Mouse (Mus musculus): ENCODE results near the gene Cytl1. TPM values are rescaled to one million over a fixed set of nuclear protein-coding genes. Genes with fewer than 3 reads are reported as not detected.
A peak's percentile ranks its signal among the peaks of the same experiment; 100 is the strongest.

Gene Cytl1
- total and polyA plus RNA-seq, 2 experiments from 2014 or later, result 1.1 TPM; not detected in 1

DNA sequence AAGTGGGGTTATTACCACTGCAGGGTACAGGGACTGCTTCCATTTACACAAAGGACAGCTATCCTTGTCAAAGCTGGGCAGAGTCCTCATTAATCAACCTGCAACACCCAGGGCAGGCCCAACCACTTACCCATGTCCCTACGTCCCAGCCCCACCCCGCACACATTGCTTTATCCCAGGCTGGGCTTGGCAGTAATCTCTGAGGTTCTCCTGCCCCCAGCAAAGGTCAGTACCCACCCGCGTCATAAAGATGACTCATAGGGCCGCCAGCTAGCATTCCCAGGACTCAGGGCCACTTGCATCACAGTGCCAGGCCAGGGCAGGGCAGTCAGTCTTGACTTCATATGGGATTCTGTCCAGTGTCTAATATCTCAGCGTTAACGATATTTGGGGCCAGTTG, 18.0 kb downstream of the Cytl1 start:
- no peaks in the 10 kb centered on the region for H3K27me3 ChIP-seq (ENCODE audit: insufficient read depth, low read length)
- no peak for TF ChIP-seq CTCF (IDR thresholded peaks at IDR 0.05)
- H3K9me3 ChIP-seq (ENCODE audit: low read length), result no peaks in the 10 kb centered on the region
- H3K4me1 ChIP-seq (ENCODE audit: insufficient read depth, low read length), result no peaks in the 10 kb centered on the region
- no peak overlapping the region for H3K9ac ChIP-seq (replicated peaks; ENCODE audit: low read length, poor library complexity, severe bottlenecking)
- no peak overlapping the region for H3K4me3 ChIP-seq (ENCODE audit: low read depth, low read length)
- H3K27ac ChIP-seq (ENCODE audit: low read depth, low read length), result no peak overlapping the region
- no peaks in the 10 kb centered on the region for H3K36me3 ChIP-seq (ENCODE audit: insufficient read depth, low read length)
- ATAC-seq (ENCODE audit: low FRiP score) (no peak), DNase-seq (ENCODE audit: low spot score) (no peak)
- no peak overlapping the region for H3K4me2 ChIP-seq (ENCODE audit: low read depth, low read length, poor library complexity, severe bottlenecking)
- WGBS, result 86% methylated on average over 7 of the region's 7 CpGs

- Histone ChIP-seq H3K27me3 (ENCODE audit: insufficient read depth, low read length) (0 out of 2 replicates have a peak, but pooled peaks cover 3% of the 10 kb centered on the region), H3K4me2 (ENCODE audit: low read depth, low read length, poor library complexity, severe bottlenecking) (no peak overlapping the region), H3K9ac (replicated peaks; ENCODE audit: low read length, poor library complexity, severe bottlenecking) (no peak overlapping the region), H3K4me1 (ENCODE audit: insufficient read depth, low read length) (no peaks in the 10 kb centered on the region), H3K4me3 (ENCODE audit: low read depth, low read length) (no peak overlapping the region), H3K36me3 (ENCODE audit: insufficient read depth, low read length) (no peaks in the 10 kb centered on the region), H3K9me3 (ENCODE audit: low read length) (no peaks in the 10 kb centered on the region), H3K27ac (ENCODE audit: low read depth, low read length) (no peak overlapping the region)
- ATAC-seq (ENCODE audit: low FRiP score), result no peak
- DNase-seq (ENCODE audit: low spot score), result no peak
- TF ChIP-seq CTCF (IDR thresholded peaks at IDR 0.05), result no peak
- WGBS, result 93% methylated on average over 3 of the region's 3 CpGs
These were observed 26.7 kb downstream of the Cytl1 start for GRCm38 (mm10) chr5:37762046-37762445.

- H3K4me1 ChIP-seq (ENCODE audit: insufficient read depth, low read length), result no peaks in the 10 kb centered on the region
- H3K27me3 ChIP-seq (ENCODE audit: insufficient read depth, low read length), result 0 out of 2 replicates have a peak, but pooled peaks cover 6% of the 10 kb centered on the region
- TF ChIP-seq CTCF (IDR thresholded peaks at IDR 0.05), result no peak
- no peak overlapping the region for H3K4me2 ChIP-seq (ENCODE audit: low read depth, low read length, poor library complexity, severe bottlenecking)
- 35% methylated on average over 8 of the region's 8 CpGs for WGBS
- no peak overlapping the region for H3K4me3 ChIP-seq (ENCODE audit: low read depth, low read length)
- H3K9me3 ChIP-seq (ENCODE audit: low read length), result no peaks in the 10 kb centered on the region
- ATAC-seq (ENCODE audit: low FRiP score), result no peak
- no peak overlapping the region for H3K27ac ChIP-seq (ENCODE audit: low read depth, low read length)
- H3K36me3 ChIP-seq (ENCODE audit: insufficient read depth, low read length), result no peaks in the 10 kb centered on the region
- no peak overlapping the region for H3K9ac ChIP-seq (replicated peaks; ENCODE audit: low read length, poor library complexity, severe bottlenecking)
- no peak for DNase-seq (ENCODE audit: low spot score)
These were observed 30.5 kb downstream of the Cytl1 start for GRCm38 (mm10) chr5:37765851-37766250.

- ATAC-seq (ENCODE audit: low FRiP score), result no peak
- H3K4me3 ChIP-seq (ENCODE audit: low read depth, low read length), result no peak overlapping the region
- H3K4me1 ChIP-seq (ENCODE audit: insufficient read depth, low read length), result no peaks in the 10 kb centered on the region
- H3K27ac ChIP-seq (ENCODE audit: low read depth, low read length), result no peak overlapping the region
- TF ChIP-seq CTCF (IDR thresholded peaks at IDR 0.05), result no peak
- H3K36me3 ChIP-seq (ENCODE audit: insufficient read depth, low read length), result no peaks in the 10 kb centered on the region
- DNase-seq (ENCODE audit: low spot score), result no peak
- H3K27me3 ChIP-seq (ENCODE audit: insufficient read depth, low read length), result 0 out of 2 replicates have a peak, but pooled peaks cover 6% of the 10 kb centered on the region
- no peak overlapping the region for H3K4me2 ChIP-seq (ENCODE audit: low read depth, low read length, poor library complexity, severe bottlenecking)
- H3K9me3 ChIP-seq (ENCODE audit: low read length), result no peaks in the 10 kb centered on the region
- WGBS, result 85% methylated on average over 5 of the region's 5 CpGs
- no peak overlapping the region for H3K9ac ChIP-seq (replicated peaks; ENCODE audit: low read length, poor library complexity, severe bottlenecking)
These were observed 31.9 kb downstream of the Cytl1 start for GRCm38 (mm10) chr5:37767231-37767630.

GRCm38 (mm10) chr5:37769031-37769430, 33.7 kb downstream of the Cytl1 start:
- Histone ChIP-seq H3K4me2 (ENCODE audit: low read depth, low read length, poor library complexity, severe bottlenecking) (no peak overlapping the region), H3K27ac (ENCODE audit: low read depth, low read length) (no peak overlapping the region), H3K4me3 (ENCODE audit: low read depth, low read length) (no peak overlapping the region), H3K4me1 (ENCODE audit: insufficient read depth, low read length) (no peaks in the 10 kb centered on the region), H3K27me3 (ENCODE audit: insufficient read depth, low read length) (0 out of 2 replicates have a peak, but pooled peaks cover 6% of the 10 kb centered on the region), H3K9me3 (ENCODE audit: low read length) (no peaks in the 10 kb centered on the region), H3K36me3 (ENCODE audit: insufficient read depth, low read length) (no peaks in the 10 kb centered on the region), H3K9ac (replicated peaks; ENCODE audit: low read length, poor library complexity, severe bottlenecking) (no peak overlapping the region)
- no peak for TF ChIP-seq CTCF (IDR thresholded peaks at IDR 0.05)
- ATAC-seq (ENCODE audit: low FRiP score), result no peak
- peak; percentile 90 for DNase-seq (ENCODE audit: low spot score)
- WGBS, result 15% methylated on average over 5 of the region's 5 CpGs

- ATAC-seq (ENCODE audit: low FRiP score) (no peak), DNase-seq (ENCODE audit: low spot score) (no peak)
- TF ChIP-seq CTCF (IDR thresholded peaks at IDR 0.05), result no peak
- H3K27ac ChIP-seq (ENCODE audit: low read depth, low read length), result no peak overlapping the region
- H3K4me1 ChIP-seq (ENCODE audit: insufficient read depth, low read length), result no peaks in the 10 kb centered on the region
- 84% methylated on average over 6 of the region's 6 CpGs for WGBS
- 0 out of 2 replicates have a peak, but pooled peaks cover 3% of the 10 kb centered on the region for H3K27me3 ChIP-seq (ENCODE audit: insufficient read depth, low read length)
- no peak overlapping the region for H3K9ac ChIP-seq (replicated peaks; ENCODE audit: low read length, poor library complexity, severe bottlenecking)
- no peaks in the 10 kb centered on the region for H3K9me3 ChIP-seq (ENCODE audit: low read length)
- no peaks in the 10 kb centered on the region for H3K36me3 ChIP-seq (ENCODE audit: insufficient read depth, low read length)
- no peak overlapping the region for H3K4me2 ChIP-seq (ENCODE audit: low read depth, low read length, poor library complexity, severe bottlenecking)
- H3K4me3 ChIP-seq (ENCODE audit: low read depth, low read length), result no peak overlapping the region
These were observed 35.6 kb downstream of the Cytl1 start for GRCm38 (mm10) chr5:37770870-37771269.
